Mouse (Mus musculus): ENCODE measurements around the gene Dab1.

DNA sequence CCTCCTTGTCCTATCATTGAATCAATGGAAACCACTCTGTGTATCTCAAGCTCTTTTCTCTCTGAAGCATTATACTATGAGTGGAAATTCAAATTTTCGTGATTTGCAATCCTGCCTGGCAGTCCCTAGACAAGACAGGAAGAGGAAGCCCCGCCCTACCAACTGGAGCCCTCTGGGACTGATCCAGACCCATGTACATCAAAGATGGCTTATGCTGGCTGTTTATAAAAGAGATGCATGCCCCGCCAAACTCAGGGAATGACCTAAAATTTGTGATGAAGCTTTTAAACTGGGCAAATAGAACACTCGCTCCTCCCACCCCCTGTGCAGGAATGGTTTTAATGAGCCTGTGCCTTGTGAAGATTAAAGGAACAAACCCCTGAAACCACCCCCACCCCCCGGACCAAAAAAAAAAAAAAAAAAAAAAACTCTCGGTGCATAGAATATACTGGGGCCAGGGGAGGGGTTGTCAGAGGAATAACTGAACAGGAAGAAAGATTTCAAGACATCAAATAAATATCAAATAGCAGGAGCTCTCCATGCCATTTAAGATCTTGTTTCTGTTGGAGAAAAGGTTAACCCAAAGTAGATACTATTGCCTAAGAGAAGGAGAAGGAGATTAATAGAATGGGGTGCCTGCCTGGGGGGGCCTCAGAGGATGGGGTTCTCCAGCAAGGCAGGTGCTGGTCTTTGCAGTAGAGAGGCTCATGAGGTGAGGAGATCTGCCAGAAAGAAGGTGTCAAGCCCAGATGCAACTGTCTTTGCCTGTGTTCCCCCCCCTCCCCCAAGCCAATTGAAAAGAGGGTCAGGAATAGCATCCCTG, 1024.6 kb downstream of the Dab1 start:
- TF ChIP-seq POLR2A (IDR thresholded peaks at IDR 0.05; ENCODE audit: borderline replicate concordance, insufficient read depth, low read length) (no peak), CTCF (IDR thresholded peaks at IDR 0.05; ENCODE audit: borderline replicate concordance, insufficient read depth, low read depth, low read length) (no peak)
